Mouse (Mus musculus) layer of hippocampus, postnatal 36 days (tissue): ENCODE measurements around the gene Pik3c2g. TPM values are rescaled to one million over a fixed set of nuclear protein-coding genes. Genes with fewer than 3 reads are reported as not detected.

Experiments
- DNase-seq, 2 experiments: peaks; one replicate each; pipeline ENCODE4 v3.0.0; 2022
- total RNA-seq, 2 experiments: library from RNA; stranded (reverse); gene quantifications; 2 replicates each; pipeline ENCODE4 v1.2.3; 2021

Pik3c2g gene
- total RNA-seq, 2 experiments from 2014 or later, result 0.10 to 0.18 TPM

- DNase-seq, result no peak
Measured at GRCm38 (mm10) chr6:139738350-139738749, 151.3 kb downstream of the Pik3c2g start.

GRCm38 (mm10) chr6:139742693-139743432, 155.8 kb downstream of the Pik3c2g start:
- no peak for DNase-seq

DNA sequence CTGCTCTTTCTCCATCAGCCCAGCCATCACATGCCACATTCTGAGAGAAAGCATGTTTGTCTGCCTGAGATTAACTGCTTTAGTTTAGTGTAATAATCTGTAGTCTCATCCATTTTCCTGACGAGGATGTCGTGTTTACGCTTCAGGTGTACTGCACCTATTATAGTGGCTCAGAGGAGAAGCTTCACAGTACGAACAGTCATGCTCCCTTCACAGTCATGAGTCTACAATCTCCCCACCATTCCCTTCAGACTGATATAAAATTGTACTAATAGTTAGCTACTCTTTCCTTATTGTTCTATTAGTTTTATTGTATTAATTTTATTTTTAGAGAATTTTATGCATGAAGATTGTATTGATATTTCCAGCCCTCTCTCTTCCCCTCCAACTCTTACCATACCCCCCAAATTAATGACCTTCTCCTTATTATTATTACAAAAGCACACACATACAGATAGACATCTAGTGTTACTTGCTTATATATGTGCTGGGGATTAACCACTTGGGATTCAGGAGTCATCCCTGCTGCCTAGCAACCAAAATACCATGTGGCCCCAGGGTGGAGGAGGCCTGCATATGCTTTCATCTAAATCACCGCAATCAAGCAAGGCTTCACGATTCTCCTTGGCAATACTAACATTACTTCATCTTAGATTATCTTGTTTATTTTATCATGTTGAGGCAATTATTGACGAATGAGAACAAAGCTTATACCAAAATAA, 159.9 kb downstream of the Pik3c2g start:
- DNase-seq, result no peak

DNA sequence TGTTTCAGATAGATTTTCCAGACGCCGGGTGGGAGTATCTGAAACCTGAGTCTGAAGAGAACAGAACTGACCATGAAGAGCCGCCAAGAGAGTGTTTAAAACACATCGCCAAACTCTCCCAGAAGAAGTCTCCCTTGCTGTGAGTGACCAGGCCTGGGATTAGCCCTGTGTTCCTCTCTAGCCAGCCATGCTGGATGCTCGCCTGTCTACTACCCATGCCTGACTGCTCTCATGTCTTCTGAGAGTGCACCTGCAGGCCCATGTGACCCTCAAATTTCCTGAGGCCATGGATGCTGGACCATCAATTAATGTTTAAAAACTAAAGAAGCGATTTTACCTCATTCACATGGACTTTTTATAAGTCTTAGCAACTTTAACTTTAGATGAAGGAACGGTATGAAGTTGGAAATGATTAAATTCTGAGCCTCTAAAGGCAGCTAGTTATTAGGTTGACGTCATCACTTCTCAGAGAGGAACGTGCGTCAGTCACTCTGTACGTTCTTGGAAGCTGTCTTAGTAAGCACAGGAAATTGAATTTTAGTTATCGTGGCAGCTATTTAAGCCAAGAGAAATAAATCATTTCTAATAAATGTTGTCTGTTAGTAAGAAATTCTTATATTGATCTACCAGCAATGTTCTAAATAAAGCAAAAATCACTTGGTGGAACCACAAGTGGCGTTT, 161.2 kb downstream of the Pik3c2g start:
- no peak for DNase-seq

DNA sequence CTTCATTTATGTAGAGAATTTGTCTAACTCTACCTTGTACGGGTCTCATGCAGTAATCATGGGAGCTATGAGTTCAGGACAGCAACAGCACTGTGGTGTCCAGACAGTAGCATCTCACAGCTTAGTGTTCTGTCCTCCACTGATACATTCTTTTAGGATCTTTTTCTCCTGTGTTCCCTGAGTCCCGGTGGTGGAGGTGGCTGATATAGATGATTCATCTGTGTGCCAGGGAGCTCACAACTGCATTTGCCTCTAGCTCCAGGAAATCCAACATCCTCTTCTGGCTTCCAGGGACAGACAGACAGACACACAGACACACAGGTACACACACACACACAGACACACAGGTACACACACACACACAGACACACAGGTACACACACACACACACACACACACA, 163.6 kb downstream of the Pik3c2g start:
- DNase-seq, result no peak

DNA sequence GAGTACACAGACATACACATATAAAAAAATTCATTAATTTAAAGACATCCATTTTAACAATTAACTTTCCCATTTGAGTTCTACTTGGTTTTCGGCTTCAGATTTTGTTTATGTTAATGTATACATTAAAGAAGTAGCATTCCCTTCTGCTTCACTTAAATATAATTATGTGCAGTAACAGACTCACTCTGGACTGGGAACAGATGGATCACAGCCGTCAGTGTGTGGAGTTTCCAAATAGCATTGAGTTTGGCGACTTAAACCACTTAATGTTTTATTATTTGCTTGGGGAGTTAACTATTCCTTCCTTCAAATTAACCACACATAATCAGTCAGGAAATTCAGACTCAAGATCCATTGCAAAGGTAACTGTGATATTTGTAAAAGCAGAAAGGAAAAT, 164.0 kb downstream of the Pik3c2g start:
- no peak for DNase-seq

- no peak for DNase-seq
Measured at GRCm38 (mm10) chr6:139757876-139758275, 170.9 kb downstream of the Pik3c2g start.

GRCm38 (mm10) chr6:139760978-139761377, 174.0 kb downstream of the Pik3c2g start:
- DNase-seq, result no peak

DNA sequence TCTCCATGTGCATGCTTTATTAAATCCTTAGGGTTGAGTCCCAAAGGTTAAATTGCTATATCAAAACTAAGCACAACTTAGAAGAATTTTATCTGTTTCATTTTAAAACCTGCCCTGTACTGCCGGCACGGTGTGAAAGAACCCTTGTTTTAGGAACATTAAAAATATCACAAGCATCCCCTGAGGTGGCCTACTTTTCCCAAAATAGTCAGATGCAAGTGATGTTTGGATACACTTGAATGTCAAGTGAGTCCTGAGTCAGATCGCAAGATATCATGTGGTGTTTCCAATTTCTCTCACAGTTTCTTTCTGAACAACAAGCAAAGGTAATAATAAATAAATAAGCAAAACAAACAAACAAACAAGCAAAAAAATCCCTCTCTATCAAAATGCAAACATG, 177.4 kb downstream of the Pik3c2g start:
- DNase-seq, result no peak

DNA sequence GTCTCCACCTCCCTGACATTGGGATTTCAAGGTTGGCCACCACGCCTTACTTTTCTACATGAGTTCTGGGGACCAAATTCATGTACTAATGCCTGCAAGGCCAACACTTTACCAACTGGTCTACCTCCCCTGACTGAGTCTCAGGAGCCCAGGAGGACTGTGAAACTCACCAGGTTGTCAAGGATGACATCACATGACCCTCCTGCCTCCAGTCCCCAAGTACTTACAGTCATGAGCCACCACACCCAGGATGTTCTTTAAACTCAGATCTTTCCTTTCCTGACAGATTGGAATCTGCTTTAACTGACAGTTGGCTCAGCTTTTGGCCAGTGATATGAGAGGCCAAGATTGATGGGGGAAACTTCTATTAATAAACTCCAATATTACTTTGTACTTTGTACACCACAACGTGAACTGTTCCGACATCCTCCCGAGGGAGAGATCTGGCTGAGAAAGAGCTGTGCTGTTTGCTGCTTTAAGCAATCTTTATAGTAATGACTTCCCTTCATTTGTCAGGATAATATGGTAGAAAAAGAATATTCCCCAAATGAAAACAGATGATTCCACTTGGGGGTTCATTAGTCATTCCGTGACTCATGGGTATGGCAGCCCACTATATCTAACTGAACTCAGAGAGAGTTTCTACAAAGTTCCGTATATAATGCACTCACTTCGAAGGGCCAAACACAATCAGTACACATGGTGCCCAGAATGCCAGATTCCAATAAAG, 182.9 kb downstream of the Pik3c2g start:
- DNase-seq, result no peak

- no peak for DNase-seq
Measured at GRCm38 (mm10) chr6:139770535-139770934, 183.5 kb downstream of the Pik3c2g start.

DNA sequence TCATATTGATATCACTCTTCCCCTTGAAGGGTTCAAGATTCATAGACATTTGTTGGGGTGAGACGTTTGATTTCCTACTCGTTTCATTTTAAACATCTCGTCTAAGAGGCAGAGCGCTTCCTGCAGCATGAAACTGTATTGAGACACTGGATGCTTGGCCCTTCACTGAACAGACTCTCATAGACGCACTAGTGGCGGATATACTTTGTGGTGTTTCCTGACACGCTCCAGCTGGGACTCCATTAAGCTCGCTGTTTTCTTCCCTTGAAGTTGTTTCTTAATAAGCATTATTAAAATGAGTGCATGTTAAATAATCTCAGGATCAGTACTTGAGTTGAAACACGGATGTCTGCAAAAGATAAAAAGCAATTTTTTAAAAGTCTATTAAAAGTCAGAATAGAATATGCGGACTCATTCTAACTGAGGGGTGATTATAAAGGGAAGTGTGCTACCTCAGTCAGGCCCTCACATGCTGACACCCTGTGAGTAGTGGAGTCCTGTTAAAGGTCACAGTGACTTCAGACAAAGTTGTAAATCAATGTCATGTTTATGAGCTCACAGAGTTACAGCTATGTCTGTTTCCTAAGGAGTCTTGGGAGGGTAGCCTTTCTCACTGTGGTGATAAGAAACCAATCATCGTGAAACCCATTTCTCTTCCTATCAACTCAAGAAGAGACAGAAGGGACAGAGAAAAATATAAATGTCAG, 190.7 kb downstream of the Pik3c2g start:
- no peak for DNase-seq

- no peak for DNase-seq
Measured at GRCm38 (mm10) chr6:139780028-139780427, 193.0 kb downstream of the Pik3c2g start.

GRCm38 (mm10) chr6:139789479-139789878, 202.5 kb downstream of the Pik3c2g start:
- DNase-seq, result no peak

GRCm38 (mm10) chr6:139799541-139800226, 212.7 kb downstream of the Pik3c2g start:
- no peak for DNase-seq

DNA sequence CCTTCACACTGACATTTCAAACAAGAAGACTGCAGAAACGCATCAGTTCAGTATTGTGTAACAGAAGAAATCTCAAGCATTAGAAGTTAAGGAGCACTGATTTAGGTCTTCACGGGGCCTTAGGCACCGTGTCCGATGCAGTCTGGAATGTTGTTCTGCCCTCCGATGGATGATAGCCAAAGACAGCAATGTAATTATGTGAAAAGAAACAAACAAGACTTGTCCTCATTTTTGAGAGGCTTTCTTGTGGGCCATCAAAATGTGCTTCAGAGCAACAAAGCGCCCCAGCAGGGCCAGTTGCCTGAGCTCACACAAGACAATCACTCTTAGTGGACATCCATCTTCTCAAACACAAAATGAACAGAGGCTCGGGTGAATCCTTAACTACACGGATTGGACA, 234.9 kb downstream of the Pik3c2g start:
- DNase-seq, result no peak

DNA sequence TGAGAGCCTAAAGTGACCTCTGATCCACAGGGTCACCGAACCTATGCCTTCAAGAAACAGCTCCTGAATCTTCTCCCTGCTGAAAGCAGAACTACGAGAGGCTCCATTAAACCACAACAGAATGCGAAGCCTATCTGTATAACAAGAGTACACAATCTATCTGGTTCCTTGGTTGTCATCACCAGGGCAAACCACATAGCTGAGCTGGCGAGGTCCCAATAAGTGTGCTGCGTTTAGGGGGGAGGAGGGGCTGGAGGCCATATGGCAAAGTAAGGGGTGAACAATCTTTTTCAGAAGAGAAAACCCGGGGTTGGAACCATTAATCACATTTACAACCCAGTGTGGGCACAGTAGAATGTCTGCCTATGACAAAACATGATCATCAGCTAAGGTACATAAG, 251.2 kb downstream of the Pik3c2g start:
- DNase-seq, result no peak

DNA sequence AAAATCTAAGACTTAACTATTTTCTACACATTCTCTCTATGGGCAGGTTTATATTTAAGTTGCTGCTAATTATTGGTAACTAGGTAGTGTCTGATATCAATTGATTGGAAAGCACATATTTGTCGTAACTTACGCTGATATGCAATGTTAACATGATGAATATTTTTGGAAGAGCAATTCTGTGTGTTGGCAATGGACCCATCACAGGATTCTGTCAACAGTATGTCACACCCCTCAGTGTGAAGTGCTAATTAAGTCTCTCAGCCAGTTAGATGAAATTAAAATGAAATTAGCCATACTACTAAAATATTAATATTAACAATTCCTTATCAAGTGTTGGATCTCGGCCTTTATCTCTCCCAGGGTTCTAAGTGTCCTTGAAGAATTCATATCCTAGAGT, 251.7 kb downstream of the Pik3c2g start:
- DNase-seq, result no peak

DNA sequence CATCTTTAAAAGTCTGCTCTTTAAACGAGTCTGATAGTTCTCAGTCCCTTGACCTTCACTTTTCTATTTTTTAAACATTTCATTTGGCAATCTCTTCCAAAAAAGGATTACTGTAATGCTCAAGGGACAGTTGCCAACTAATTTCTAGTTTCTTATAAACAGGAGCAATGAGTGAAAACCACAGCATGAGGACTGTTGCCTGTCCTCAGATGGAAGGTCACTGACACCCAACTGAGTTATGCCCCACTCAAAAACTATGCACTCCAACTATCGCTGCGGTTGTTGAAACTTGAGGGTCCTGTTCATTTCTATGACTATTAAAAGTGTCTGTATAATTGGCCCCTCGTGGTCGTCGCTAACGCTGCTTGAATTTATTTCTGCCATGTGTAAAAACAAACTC, 252.9 kb downstream of the Pik3c2g start:
- DNase-seq, result no peak

- DNase-seq, result no peak
Measured at GRCm38 (mm10) chr6:139841272-139841671, 254.3 kb downstream of the Pik3c2g start.

GRCm38 (mm10) chr6:139842626-139843025, 255.6 kb downstream of the Pik3c2g start:
- no peak for DNase-seq

DNA sequence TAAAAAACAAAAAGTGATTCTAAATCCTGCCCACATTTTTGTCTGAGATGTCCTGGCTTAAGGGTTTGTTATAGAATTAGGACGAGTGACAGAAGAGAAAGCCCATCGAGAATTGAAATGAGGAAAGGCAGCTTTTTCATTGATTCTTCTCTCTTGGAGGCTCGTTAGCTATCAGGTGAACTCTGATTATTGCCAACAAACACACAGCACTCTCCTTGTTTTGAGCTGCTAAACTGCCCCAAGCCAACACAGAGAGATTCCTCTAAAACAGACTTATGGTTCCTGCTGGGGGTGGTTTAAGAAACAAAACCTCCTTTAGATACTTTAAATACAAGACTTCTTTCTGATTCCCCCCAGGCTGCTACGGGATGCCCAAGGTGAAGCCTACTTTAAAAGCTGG, 256.5 kb downstream of the Pik3c2g start:
- no peak for DNase-seq
